Mouse (Mus musculus): ENCODE measurements around the gene Cyth2.

- no peak for TF ChIP-seq POLR2A (IDR thresholded peaks at IDR 0.05; ENCODE audit: low read depth, low read length)
- TF ChIP-seq CTCF (IDR thresholded peaks at IDR 0.05; ENCODE audit: extremely low read depth, insufficient read depth, insufficient read length, insufficient replicate concordance): no peak
These were observed 22.5 kb downstream of the Cyth2 start for GRCm38 (mm10) chr7:45791756-45792490.
